Mouse (Mus musculus): ENCODE measurements at regions not wholly inside any gene's neighbourhood (a gene's known extent, or its start where the extent isn't known, plus 50 kb on each side); places are given as distances from the start of the nearest gene placed in this dataset.
"Not testable (repeated sequence)": the region's sequence is repeated elsewhere in the genome, so short reads cannot be mapped to it uniquely, and the experiment has no call there.

GRCm38 (mm10) chr15:3685254-3685653 lies 102.0 kb upstream of the Ghr start:
- no peak for DNase-seq (ENCODE audit: low spot score)

GRCm38 (mm10) chr15:3677026-3677425 lies 93.7 kb upstream of the Ghr start:
- DNase-seq (ENCODE audit: low spot score) = not testable (repeated sequence)

- DNase-seq (ENCODE audit: low spot score) = no peak
Observed at GRCm38 (mm10) chr15:3672586-3672985, 89.3 kb upstream of the Ghr start.

DNA sequence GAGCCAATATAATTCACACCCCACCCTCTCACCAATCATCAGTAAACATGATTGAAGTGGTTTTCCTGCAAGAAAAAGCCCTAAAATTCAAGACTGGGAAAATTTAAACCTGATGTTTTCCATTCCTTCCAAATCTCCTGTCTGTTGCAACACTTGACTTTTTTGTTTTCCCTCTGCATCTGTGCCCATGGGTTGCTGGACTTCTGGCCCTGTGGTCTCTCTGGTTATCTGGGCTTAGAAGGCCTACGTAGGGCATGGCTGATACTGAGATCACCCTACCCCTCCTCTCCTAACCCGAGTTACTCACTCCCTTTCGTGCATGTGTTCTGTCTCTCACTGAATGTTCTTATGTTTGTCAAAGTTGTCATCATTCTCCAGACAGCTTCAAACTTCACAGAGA lies 87.9 kb upstream of the Ghr start:
- no peak for DNase-seq (ENCODE audit: low spot score)

DNA sequence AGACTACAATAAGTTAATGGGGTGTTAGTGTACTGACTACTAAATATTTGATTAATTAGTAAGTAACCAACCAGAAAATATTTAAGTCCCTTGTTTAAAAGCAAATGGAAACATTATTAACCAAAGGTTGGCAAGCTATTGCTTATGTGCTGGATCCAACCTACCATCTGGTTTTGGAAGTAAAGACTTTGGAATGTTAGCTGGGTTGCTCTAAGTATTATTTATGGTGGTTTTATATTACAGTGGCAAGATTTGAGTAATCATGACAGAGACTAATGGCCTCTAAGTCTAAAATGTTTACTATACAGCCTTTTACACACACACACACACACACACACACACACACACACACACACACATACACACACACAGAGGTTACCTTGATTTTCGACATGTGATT lies 86.1 kb upstream of the Ghr start:
- DNase-seq (ENCODE audit: low spot score) = no peak

DNA sequence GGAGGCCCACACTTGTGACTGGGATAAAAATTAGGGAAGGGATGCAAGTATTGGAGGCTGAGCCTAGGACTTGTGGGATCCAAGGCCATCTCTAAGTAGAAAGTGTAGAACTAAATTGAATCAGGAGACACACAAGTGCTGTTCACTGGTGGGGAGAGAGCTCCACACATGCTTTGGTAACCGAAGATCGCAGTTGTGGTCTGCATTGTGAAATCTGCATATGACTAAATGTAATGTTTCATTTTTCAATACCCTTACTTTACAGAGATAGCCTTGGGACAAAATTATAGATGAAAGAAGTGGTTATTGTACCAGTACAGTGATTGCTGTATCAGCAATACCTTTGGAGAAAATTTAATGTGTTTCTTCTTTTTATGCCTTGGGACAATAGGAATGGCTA lies 85.6 kb upstream of the Ghr start:
- DNase-seq (ENCODE audit: low spot score) = no peak

DNA sequence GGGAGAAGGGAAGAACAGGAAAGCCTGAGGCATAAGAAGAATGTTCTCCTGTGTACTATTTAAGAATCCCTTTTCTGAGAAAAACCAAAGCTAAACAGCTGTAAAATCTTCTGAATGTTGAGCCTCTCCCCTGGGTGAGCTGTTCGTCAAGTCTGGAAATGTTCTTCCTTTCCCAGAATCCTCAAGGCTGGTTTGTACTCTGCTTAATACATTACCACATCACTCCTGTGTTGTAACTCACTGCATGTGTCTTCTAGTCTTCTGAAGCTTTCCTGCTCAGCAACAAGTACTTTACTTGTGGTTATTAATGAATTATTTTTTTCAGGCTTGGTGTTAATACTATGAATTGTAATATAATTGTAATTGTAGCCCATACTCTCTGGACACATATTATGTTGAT lies 65.4 kb upstream of the Ghr start:
- no peak for DNase-seq (ENCODE audit: low spot score)

GRCm38 (mm10) chr15:3640091-3640490 lies 56.8 kb upstream of the Ghr start:
- DNase-seq (ENCODE audit: low spot score) = no peak

Measured in ovary, adult 18-20 months (tissue).